12 mouse cellular contexts compared by ENCODE assay signal in genomic region chr3:69597211-69597610, GRCm38 (mm10). TPM values are rescaled to one million over a fixed set of nuclear protein-coding genes. Genes with fewer than 3 reads are reported as not detected.
DNase-seq lines count a peak whose midpoint lies in the region; ATAC-seq and TF ChIP-seq lines count a peak whose summit lies in the region.
"Had no signal": no experiment of that assay in that cellular context is flagged by ENCODE, and none has a peak within 500 bp of the region (broad histone marks: within the 10 kb centered on the region; RNA-seq: fewer than 3 reads in every experiment).

No protein-coding gene starts in this region.

- TF ChIP-seq POLR2A in olfactory bulb, adult 2 months (IDR thresholded peaks at IDR 0.05; ENCODE audit: insufficient read depth, low read depth, low read length), result no peak

- no peak overlapping the region for H3K9ac ChIP-seq in liver, embryonic 11.5 days (ENCODE audit: low read depth, low read length)
- H3K9ac ChIP-seq in liver, embryonic 12.5 days, result no peak overlapping the region
- H3K9ac ChIP-seq in forebrain, embryonic 13.5 days, result peak overlapping the region; percentile 89
- H3K9ac ChIP-seq in intestine, postnatal 0 days (ENCODE audit: low read depth, low read length), result no peak overlapping the region

- peak overlapping the region; percentile 65; the same call in 1 of the 2 replicates for H3K4me2 ChIP-seq in liver, embryonic 11.5 days
- H3K4me2 ChIP-seq in liver, embryonic 12.5 days, result no peak overlapping the region
- H3K4me2 ChIP-seq in forebrain, embryonic 13.5 days, result peak overlapping the region; percentile 75
- H3K4me2 ChIP-seq in intestine, postnatal 0 days (replicated peaks; ENCODE audit: low read depth), result peak overlapping the region; percentile 86; the same call in 1 of the 2 replicates

- DNase-seq in liver, embryonic 11.5 days (ENCODE audit: low spot score), result no peak
- DNase-seq in adrenal gland, adult (ENCODE audit: inconsistent age in 2 of 2, low spot score in 1 of 2), result no peak
- DNase-seq: kidney, postnatal 10 days; lung, postnatal 10 days; right cerebral cortex, adult 18-20 months had no signal

- H3K4me3 ChIP-seq in liver, embryonic 11.5 days (ENCODE audit: low read depth, low read length), result no peak overlapping the region
- no peak overlapping the region for H3K4me3 ChIP-seq in liver, embryonic 12.5 days
- peak overlapping the region; percentile 75 for H3K4me3 ChIP-seq in forebrain, embryonic 13.5 days
- H3K4me3 ChIP-seq in intestine, postnatal 0 days (ENCODE audit: low read depth, low read length), result no peak overlapping the region
- peak overlapping the region; percentile 19; the same call in 1 of the 2 replicates for H3K4me3 ChIP-seq in olfactory bulb, adult 2 months (ENCODE audit: insufficient read depth, low read depth, low read length)
- H3K4me3 ChIP-seq: erythroblast, embryonic 14.5 days had no signal

- 85% methylated on average over 6 of the region's 6 CpGs for WGBS in liver, embryonic 11.5 days
- WGBS in liver, embryonic 12.5 days (ENCODE audit: insufficient replicate concordance), result 80% methylated on average over 6 of the region's 6 CpGs
- 86% methylated on average over 6 of the region's 6 CpGs for WGBS in forebrain, embryonic 13.5 days
- 84% methylated on average over 6 of the region's 6 CpGs for WGBS in intestine, postnatal 0 days
- WGBS in olfactory bulb, adult 2 months, result 77% methylated on average over 6 of the region's 6 CpGs

- peaks cover 23% of the 10 kb centered on the region for H3K27me3 ChIP-seq in liver, embryonic 11.5 days (replicated peaks; ENCODE audit: control insufficient read depth, insufficient read depth, low read length)
- H3K27me3 ChIP-seq in liver, embryonic 12.5 days (replicated peaks), result peaks cover 40% of the 10 kb centered on the region
- H3K27me3 ChIP-seq in forebrain, embryonic 13.5 days, result no peaks in the 10 kb centered on the region
- H3K27me3 ChIP-seq in intestine, postnatal 0 days (replicated peaks; ENCODE audit: control insufficient read depth, insufficient read depth, low read length), result peaks cover 6% of the 10 kb centered on the region; the same call in 1 of the 2 replicates

- H3K36me3 ChIP-seq in liver, embryonic 11.5 days (ENCODE audit: control insufficient read depth, insufficient read depth, low read length), result no peaks in the 10 kb centered on the region
- H3K36me3 ChIP-seq in liver, embryonic 12.5 days, result no peaks in the 10 kb centered on the region
- 0 out of 2 replicates have a peak, but pooled peaks cover 5% of the 10 kb centered on the region for H3K36me3 ChIP-seq in forebrain, embryonic 13.5 days (ENCODE audit: poor library complexity, severe bottlenecking)
- no peaks in the 10 kb centered on the region for H3K36me3 ChIP-seq in intestine, postnatal 0 days (ENCODE audit: control insufficient read depth, insufficient read depth)

- no peaks in the 10 kb centered on the region for H3K9me3 ChIP-seq in liver, embryonic 11.5 days (ENCODE audit: control insufficient read depth, low read length)
- H3K9me3 ChIP-seq in liver, embryonic 12.5 days (replicated peaks), result no peaks in the 10 kb centered on the region
- no peaks in the 10 kb centered on the region for H3K9me3 ChIP-seq in forebrain, embryonic 13.5 days (replicated peaks)
- no peaks in the 10 kb centered on the region for H3K9me3 ChIP-seq in intestine, postnatal 0 days (ENCODE audit: control insufficient read depth)

- no peak overlapping the region for H3K27ac ChIP-seq in liver, embryonic 11.5 days (ENCODE audit: low read depth, low read length)
- no peak overlapping the region for H3K27ac ChIP-seq in liver, embryonic 12.5 days
- no peak overlapping the region for H3K27ac ChIP-seq in forebrain, embryonic 13.5 days
- no peak overlapping the region for H3K27ac ChIP-seq in intestine, postnatal 0 days (ENCODE audit: low read depth, low read length)
- H3K27ac ChIP-seq in olfactory bulb, adult 2 months (ENCODE audit: insufficient read depth, low read depth, low read length), result no peak overlapping the region

- no peak for TF ChIP-seq CTCF in intestine, postnatal 0 days (IDR thresholded peaks at IDR 0.05; ENCODE audit: low read depth)
- TF ChIP-seq CTCF in olfactory bulb, adult 2 months (IDR thresholded peaks at IDR 0.05; ENCODE audit: insufficient read depth, low read depth, low read length), result no peak

- H3K4me1 ChIP-seq in liver, embryonic 11.5 days (replicated peaks; ENCODE audit: control insufficient read depth, insufficient read depth, low read length), result no peaks in the 10 kb centered on the region
- H3K4me1 ChIP-seq in liver, embryonic 12.5 days, result no peaks in the 10 kb centered on the region
- H3K4me1 ChIP-seq in forebrain, embryonic 13.5 days, result peaks cover 42% of the 10 kb centered on the region
- no peaks in the 10 kb centered on the region for H3K4me1 ChIP-seq in intestine, postnatal 0 days (replicated peaks; ENCODE audit: control insufficient read depth, insufficient read depth, low read length)
- peaks cover 15% of the 10 kb centered on the region for H3K4me1 ChIP-seq in olfactory bulb, adult 2 months (ENCODE audit: control insufficient read depth, insufficient read depth, low read length)

- no peak for ATAC-seq in liver, embryonic 11.5 days (replicated peaks; ENCODE audit: low FRiP score)
- ATAC-seq in liver, embryonic 12.5 days, result no peak
- no peak for ATAC-seq in forebrain, embryonic 13.5 days
- ATAC-seq in intestine, postnatal 0 days, result no peak
- ATAC-seq in megakaryocyte-erythroid progenitor cell, adult 5-6 weeks (replicated peaks; ENCODE audit: low FRiP score, low TSS enrichment, poor library complexity, severe bottlenecking), result no peak

RNA-seq across cellular contexts. Expression of gene B3galnt1, which starts 1.5 kb away (rescaled TPM):
- 10.0 and 11.3 TPM in 2 replicates for polyA plus RNA-seq in liver, embryonic 11.5 days (2014; fragmentation: Nextera tagmentation; extraction: Ambion mirVana)
- polyA plus RNA-seq in liver, embryonic 12.5 days (2016; fragmentation: Nextera tagmentation; extraction: Ambion mirVana), result 5.1 TPM in 2 replicates
- 55.6 and 60.3 TPM in 2 replicates for polyA plus RNA-seq in forebrain, embryonic 13.5 days (2015; fragmentation: Nextera tagmentation; extraction: Ambion mirVana)
- 21.6 and 21.8 TPM in 2 replicates for polyA plus RNA-seq in intestine, postnatal 0 days (2015; fragmentation: Nextera tagmentation; extraction: Ambion mirVana)
- polyA plus RNA-seq in olfactory bulb, adult 2 months (2012; ENCODE audit: insufficient read depth, insufficient read length, low replicate concordance, missing spikeins), result not detected in 2 replicates
- total RNA-seq in megakaryocyte-erythroid progenitor cell, adult 5-6 weeks (2014; fragmentation: Nextera tagmentation), result 0.82 TPM in 1 of 2 replicates, not detected in the other
- total RNA-seq in megakaryocyte-erythroid progenitor cell, adult 5-6 weeks (2017), result 0.99 TPM in 1 of 2 replicates, not detected in the other
- total RNA-seq: MEL had no signal
- polyA plus RNA-seq: erythroblast, embryonic 14.5 days had no signal

Comparison
In these comparisons a context has a peak if more than half of its experiments do, and no peak if none do; other contexts are left out.
1. H3K4me3 ChIP-seq: peak in forebrain, embryonic 13.5 days (single experiment) and olfactory bulb, adult 2 months (single experiment); none in liver, embryonic 11.5 days (single experiment), liver, embryonic 12.5 days (single experiment) and intestine, postnatal 0 days (single experiment).